Mouse (Mus musculus) liver, embryonic 15.5 days (tissue): ENCODE data around the gene Gm20388. TPM values are rescaled to one million over a fixed set of nuclear protein-coding genes. Genes with fewer than 3 reads are reported as not detected.

ENCODE experiments used
- ATAC-seq: fragments of 200-750 bp; cut with Nextera tagmentation; 2 replicates; pipeline ENCODE4 v1.8.0; 2017; ENCODE audit warnings: moderate number of reproducible peaks, mild to moderate bottlenecking, moderate library complexity; ENCODE audit not compliant: insufficient read depth
- H3K27ac ChIP-seq: fragments of 300-500 bp; sonication (generic); replicated peaks from 2 replicates; pipeline ENCODE4 v1.5.1; 2015; ENCODE audit warnings: mild to moderate bottlenecking, inconsistent platforms
- H3K27me3 ChIP-seq: fragments of 300-500 bp; sonication (generic); 2 replicates; pipeline ENCODE4 v1.6.1; 2015; ENCODE audit warnings: mild to moderate bottlenecking, inconsistent platforms
- H3K36me3 ChIP-seq: fragments of 300-500 bp; sonication (generic); replicated peaks from 2 replicates; pipeline ENCODE4 v1.6.1; 2015; ENCODE audit warnings: moderate library complexity, mild to moderate bottlenecking, inconsistent platforms
- H3K4me1 ChIP-seq: fragments of 300-500 bp; sonication (generic); replicated peaks from 2 replicates; pipeline ENCODE4 v1.6.1; 2015; ENCODE audit warnings: inconsistent platforms
- H3K4me2 ChIP-seq: fragments of 300-500 bp; sonication (generic); 2 replicates; pipeline ENCODE4 v1.6.1; 2015; ENCODE audit warnings: moderate library complexity, mild to moderate bottlenecking, inconsistent platforms
- H3K4me3 ChIP-seq: fragments of 300-500 bp; sonication (generic); replicated peaks from 2 replicates; pipeline ENCODE4 v1.5.1; 2015; ENCODE audit warnings: mild to moderate bottlenecking, inconsistent platforms
- H3K9ac ChIP-seq: fragments of 300-500 bp; sonication (generic); 2 replicates; pipeline ENCODE4 v1.6.1; 2015; ENCODE audit warnings: moderate library complexity, mild to moderate bottlenecking, inconsistent platforms
- H3K9me3 ChIP-seq: fragments of 300-500 bp; sonication (generic); replicated peaks from 2 replicates; pipeline ENCODE4 v1.6.1; 2016; ENCODE audit warnings: inconsistent platforms
- WGBS: fragments of 180-500 bp; shearing (Covaris S2); methylation state at CpG from one replicate; pipeline ENCODE4 v1.1.7; 2015; ENCODE audit warnings: mixed read lengths; ENCODE audit not compliant: insufficient replicate concordance; 5-methylcytosine and 5-hydroxymethylcytosine counted together
- polyA plus RNA-seq: library from polyadenylated mRNA; unstranded; fragments of >200 nt; fragmentation: Nextera tagmentation; extraction: Ambion mirVana; gene quantifications from 2 replicates; pipeline ENCODE4 v1.2.1, GENCODE M21; 2015

The Gm20388 gene
- polyA plus RNA-seq, 1 experiment from 2014 or later, result not detected

- ATAC-seq, result no peak
- no peaks in the 10 kb centered on the region for H3K27me3 ChIP-seq
Measured at GRCm38 (mm10) chr8:120813839-120814238, 903.2 kb downstream of the Gm20388 start.

GRCm38 (mm10) chr8:120816371-120816770 lies 905.7 kb downstream of the Gm20388 start:
- Histone ChIP-seq H3K4me2 (no peak overlapping the region), H3K4me3 (no peak overlapping the region), H3K36me3 (no peaks in the 10 kb centered on the region), H3K27ac (no peak overlapping the region), H3K4me1 (no peaks in the 10 kb centered on the region), H3K9ac (no peak overlapping the region), H3K27me3 (no peaks in the 10 kb centered on the region), H3K9me3 (no peaks in the 10 kb centered on the region)
- no peak for ATAC-seq
- WGBS, result 39% methylated on average over 5 of the region's 5 CpGs

More at GRCm38 (mm10) chr8:120813839-120814238, 903.2 kb downstream of the Gm20388 start:
- H3K36me3 ChIP-seq, result no peaks in the 10 kb centered on the region
- no peak overlapping the region for H3K9ac ChIP-seq
- H3K4me2 ChIP-seq, result no peak overlapping the region
- H3K27ac ChIP-seq, result no peak overlapping the region
- H3K4me1 ChIP-seq, result no peaks in the 10 kb centered on the region
- no peaks in the 10 kb centered on the region for H3K9me3 ChIP-seq
- no peak overlapping the region for H3K4me3 ChIP-seq
- WGBS, result 64% methylated on average over 7 of the region's 7 CpGs

- no peak; the same call in 1 of the 2 replicates for ATAC-seq
- Histone ChIP-seq H3K27me3 (no peaks in the 10 kb centered on the region), H3K9me3 (no peaks in the 10 kb centered on the region)
Measured at GRCm38 (mm10) chr8:120819906-120820305, 909.3 kb downstream of the Gm20388 start.

GRCm38 (mm10) chr8:120821399-120822170 lies 910.9 kb downstream of the Gm20388 start:
- no peaks in the 10 kb centered on the region for H3K4me1 ChIP-seq
- H3K27me3 ChIP-seq, result no peaks in the 10 kb centered on the region
- H3K4me3 ChIP-seq, result no peak overlapping the region
- H3K4me2 ChIP-seq, result no peak overlapping the region
- no peaks in the 10 kb centered on the region for H3K9me3 ChIP-seq
- no peak overlapping the region for H3K27ac ChIP-seq
- no peaks in the 10 kb centered on the region for H3K36me3 ChIP-seq
- H3K9ac ChIP-seq, result no peak overlapping the region
- WGBS, result 29% methylated on average over 9 of the region's 9 CpGs
- no peak for ATAC-seq

More at GRCm38 (mm10) chr8:120819906-120820305, 909.3 kb downstream of the Gm20388 start:
- no peak overlapping the region for H3K4me2 ChIP-seq
- no peaks in the 10 kb centered on the region for H3K36me3 ChIP-seq
- H3K4me3 ChIP-seq, result no peak overlapping the region
- H3K27ac ChIP-seq, result no peak overlapping the region
- H3K4me1 ChIP-seq, result no peaks in the 10 kb centered on the region
- no peak overlapping the region for H3K9ac ChIP-seq

GRCm38 (mm10) chr8:120823331-120823730 lies 912.7 kb downstream of the Gm20388 start:
- H3K4me3 ChIP-seq, result no peak overlapping the region
- no peak for ATAC-seq
- 67% methylated on average over 6 of the region's 6 CpGs for WGBS
- H3K9me3 ChIP-seq, result no peaks in the 10 kb centered on the region
- H3K27me3 ChIP-seq, result no peaks in the 10 kb centered on the region
- H3K36me3 ChIP-seq, result no peaks in the 10 kb centered on the region
- H3K4me2 ChIP-seq, result no peak overlapping the region
- H3K27ac ChIP-seq, result no peak overlapping the region
- H3K4me1 ChIP-seq, result no peaks in the 10 kb centered on the region
- no peak overlapping the region for H3K9ac ChIP-seq

GRCm38 (mm10) chr8:120823887-120824286 lies 913.2 kb downstream of the Gm20388 start:
- no peaks in the 10 kb centered on the region for H3K36me3 ChIP-seq
- no peak overlapping the region for H3K4me2 ChIP-seq
- no peak overlapping the region for H3K4me3 ChIP-seq
- no peaks in the 10 kb centered on the region for H3K9me3 ChIP-seq
- H3K27ac ChIP-seq, result no peak overlapping the region
- WGBS, result 55% methylated on average over 8 of the region's 8 CpGs
- ATAC-seq, result no peak
- no peaks in the 10 kb centered on the region for H3K4me1 ChIP-seq
- H3K27me3 ChIP-seq, result no peaks in the 10 kb centered on the region
- H3K9ac ChIP-seq, result no peak overlapping the region

- Histone ChIP-seq H3K27me3 (peaks cover 4% of the 10 kb centered on the region; the same call in 1 of the 2 replicates), H3K4me3 (no peak overlapping the region), H3K36me3 (no peaks in the 10 kb centered on the region), H3K4me1 (no peaks in the 10 kb centered on the region), H3K9me3 (no peaks in the 10 kb centered on the region), H3K27ac (no peak overlapping the region), H3K4me2 (no peak overlapping the region), H3K9ac (no peak overlapping the region)
- 17% methylated on average over 7 of the region's 7 CpGs for WGBS
- ATAC-seq, result no peak
Measured at GRCm38 (mm10) chr8:120824638-120825037, 914.0 kb downstream of the Gm20388 start.

GRCm38 (mm10) chr8:120828279-120828678 lies 917.6 kb downstream of the Gm20388 start:
- no peaks in the 10 kb centered on the region; the same call in 1 of the 2 replicates for H3K4me1 ChIP-seq
- H3K9me3 ChIP-seq, result no peaks in the 10 kb centered on the region
- peaks cover 4% of the 10 kb centered on the region; the same call in 1 of the 2 replicates for H3K27me3 ChIP-seq
- no peak for ATAC-seq
- H3K4me3 ChIP-seq, result no peak overlapping the region
- no peak overlapping the region for H3K9ac ChIP-seq
- whole genome bisulfite sequencing, result 8% methylated on average over 14 of the region's 14 CpGs
- no peaks in the 10 kb centered on the region for H3K36me3 ChIP-seq
- H3K27ac ChIP-seq, result no peak overlapping the region
- H3K4me2 ChIP-seq, result no peak overlapping the region

- Histone ChIP-seq H3K36me3 (no peaks in the 10 kb centered on the region), H3K9me3 (no peaks in the 10 kb centered on the region), H3K27me3 (peaks cover 8% of the 10 kb centered on the region; the same call in 1 of the 2 replicates), H3K27ac (no peak overlapping the region), H3K4me2 (no peak overlapping the region), H3K9ac (no peak overlapping the region), H3K4me1 (no peaks in the 10 kb centered on the region; the same call in 1 of the 2 replicates), H3K4me3 (no peak overlapping the region)
- ATAC-seq, result no peak
- 67% methylated on average over 12 of the region's 12 CpGs for WGBS
Measured at GRCm38 (mm10) chr8:120830661-120831060, 920.0 kb downstream of the Gm20388 start.

GRCm38 (mm10) chr8:120832022-120832421 lies 921.4 kb downstream of the Gm20388 start:
- WGBS, result 9% methylated on average over 14 of the region's 14 CpGs
- Histone ChIP-seq H3K27me3 (peaks cover 8% of the 10 kb centered on the region; the same call in 1 of the 2 replicates), H3K4me2 (peak overlapping the region; percentile 37), H3K27ac (no peak overlapping the region), H3K4me3 (peak overlapping the region; percentile 23; the same call in 1 of the 2 replicates), H3K9me3 (no peaks in the 10 kb centered on the region), H3K9ac (no peak overlapping the region), H3K36me3 (no peaks in the 10 kb centered on the region), H3K4me1 (no peaks in the 10 kb centered on the region; the same call in 1 of the 2 replicates)
- no peak for ATAC-seq

- Histone ChIP-seq H3K9ac (no peak overlapping the region), H3K27ac (no peak overlapping the region), H3K27me3 (peaks cover 8% of the 10 kb centered on the region; the same call in 1 of the 2 replicates), H3K4me2 (no peak overlapping the region), H3K9me3 (no peaks in the 10 kb centered on the region), H3K36me3 (no peaks in the 10 kb centered on the region), H3K4me1 (no peaks in the 10 kb centered on the region; the same call in 1 of the 2 replicates), H3K4me3 (no peak overlapping the region)
- WGBS, result 36% methylated on average over 4 of the region's 4 CpGs
- no peak for ATAC-seq
Measured at GRCm38 (mm10) chr8:120833196-120833595, 922.6 kb downstream of the Gm20388 start.
